Mouse (Mus musculus) left cerebral cortex, adult 18-20 months (tissue): ENCODE measurements around the gene Gm20431. TPM values are rescaled to one million over a fixed set of nuclear protein-coding genes. Genes with fewer than 3 reads are reported as not detected.

ENCODE experiments used
- DNase-seq, 2 experiments: peaks; one replicate each; pipeline ENCODE4 v3.0.0; 2021 to 2022; ENCODE audit warnings: low spot score in 2 of 2, mixed read lengths in 1 of 2
- total RNA-seq, 2 experiments: library from RNA; stranded (reverse); gene quantifications; 2 replicates each; pipeline ENCODE4 v1.2.3; 2021

The Gm20431 gene
- total RNA-seq, 2 experiments from 2014 or later, result 32.2 to 33.5 TPM

DNA sequence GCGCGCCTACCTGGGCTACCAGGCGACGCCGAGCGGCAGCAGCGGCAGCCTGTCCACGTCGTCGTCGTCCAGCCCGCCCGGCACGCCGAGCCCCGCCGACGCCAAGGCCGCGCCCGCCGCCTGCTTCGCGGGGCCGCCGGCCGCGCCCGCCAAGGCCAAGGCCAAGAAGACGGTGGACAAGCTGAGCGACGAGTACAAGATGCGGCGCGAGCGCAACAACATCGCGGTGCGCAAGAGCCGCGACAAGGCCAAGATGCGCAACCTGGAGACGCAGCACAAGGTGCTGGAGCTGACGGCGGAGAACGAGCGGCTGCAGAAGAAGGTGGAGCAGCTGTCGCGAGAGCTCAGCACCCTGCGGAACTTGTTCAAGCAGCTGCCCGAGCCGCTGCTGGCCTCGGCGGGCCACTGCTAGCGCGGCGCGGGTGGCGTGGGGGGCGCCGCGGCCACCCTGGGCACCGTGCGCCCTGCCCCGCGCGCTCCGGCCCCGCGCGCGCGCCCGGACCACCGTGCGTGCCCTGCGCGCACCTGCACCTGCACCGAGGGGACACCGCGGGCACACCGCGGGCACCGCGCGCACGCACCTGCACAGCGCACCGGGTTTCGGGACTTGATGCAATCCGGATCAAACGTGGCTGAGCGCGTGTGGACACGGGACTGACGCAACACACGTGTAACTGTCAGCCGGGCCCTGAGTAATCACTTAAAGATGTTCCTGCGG lies 28.4 kb upstream of the Gm20431 start, which contains the start of gene Tmem189:
Gene Tmem189, minus strand, starts transcription at position 322 of the 718 bp plus-strand sequence.
- DNase-seq, result peak; percentile 51 to 58

DNA sequence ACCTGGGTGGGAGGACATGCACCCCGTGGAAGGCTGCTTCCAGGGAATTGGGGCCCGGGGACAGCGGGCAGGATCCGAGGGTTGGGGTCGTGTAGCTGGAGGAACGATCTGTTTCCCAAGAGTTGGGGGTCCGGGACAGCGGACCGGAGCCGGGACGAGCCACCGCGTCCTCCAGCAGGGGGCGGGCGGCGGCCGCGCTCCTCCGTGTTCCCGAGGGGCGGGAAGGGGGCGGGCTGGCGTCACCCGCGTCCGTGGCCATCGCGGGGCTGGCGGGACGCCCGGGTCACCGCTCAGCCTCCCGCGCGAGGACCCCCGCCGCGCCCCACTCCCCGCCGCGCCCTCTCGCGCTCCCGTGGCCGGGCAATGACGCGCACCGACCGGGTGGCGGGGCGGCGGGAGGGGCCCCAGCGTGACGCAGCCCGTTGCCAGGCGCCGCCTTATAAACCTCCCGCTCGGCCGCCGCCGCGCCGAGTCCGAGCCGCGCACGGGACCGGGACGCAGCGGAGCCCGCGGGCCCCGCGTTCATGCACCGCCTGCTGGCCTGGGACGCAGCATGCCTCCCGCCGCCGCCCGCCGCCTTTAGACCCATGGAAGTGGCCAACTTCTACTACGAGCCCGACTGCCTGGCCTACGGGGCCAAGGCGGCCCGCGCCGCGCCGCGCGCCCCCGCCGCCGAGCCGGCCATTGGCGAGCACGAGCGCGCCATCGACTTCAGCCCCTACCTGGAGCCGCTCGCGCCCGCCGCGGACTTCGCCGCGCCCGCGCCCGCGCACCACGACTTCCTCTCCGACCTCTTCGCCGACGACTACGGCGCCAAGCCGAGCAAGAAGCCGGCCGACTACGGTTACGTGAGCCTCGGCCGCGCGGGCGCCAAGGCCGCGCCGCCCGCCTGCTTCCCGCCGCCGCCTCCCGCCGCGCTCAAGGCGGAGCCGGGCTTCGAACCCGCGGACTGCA lies 27.5 kb upstream of the Gm20431 start, which contains the start of gene Cebpb:
Gene Cebpb, plus strand, starts transcription at position 418 of the 954 bp plus-strand sequence.
- DNase-seq, result peak; percentile 66 to 83

- peak; percentile 40 to 44 for DNase-seq
These were observed 26.8 kb upstream of the Gm20431 start for GRCm38 (mm10) chr2:167688126-167688497.

GRCm38 (mm10) chr2:167687651-167688101 lies 26.4 kb upstream of the Gm20431 start:
- DNase-seq, result no peak

- DNase-seq, result no peak
These were observed 25.9 kb upstream of the Gm20431 start for GRCm38 (mm10) chr2:167687250-167687586.

GRCm38 (mm10) chr2:167686382-167687249 lies 25.3 kb upstream of the Gm20431 start:
- DNase-seq, result no peak

GRCm38 (mm10) chr2:167685865-167686264 lies 24.6 kb upstream of the Gm20431 start:
- no peak for DNase-seq

DNA sequence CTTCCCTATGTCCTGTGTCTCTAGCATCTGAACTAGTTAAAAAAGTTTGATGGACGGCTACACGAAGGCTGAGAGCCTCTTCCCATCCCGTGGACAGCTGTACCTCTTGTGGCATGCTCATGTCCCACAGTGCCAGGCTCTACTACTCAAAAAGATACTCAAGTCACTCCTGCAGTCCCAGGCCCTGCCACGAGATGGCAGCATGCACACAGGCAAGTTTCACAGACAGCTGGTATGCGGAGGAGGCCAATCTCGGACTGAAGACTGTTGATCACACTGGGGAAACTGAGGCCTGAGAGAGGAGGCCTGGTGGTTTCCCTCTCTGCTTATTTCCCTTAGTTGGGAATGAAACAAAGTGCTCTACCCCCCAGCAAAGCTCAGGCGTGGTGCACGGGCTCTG lies 23.8 kb upstream of the Gm20431 start:
- peak; percentile 96 to 99 for DNase-seq

- DNase-seq, result no peak
These were observed 22.4 kb upstream of the Gm20431 start for GRCm38 (mm10) chr2:167683721-167684120.

DNA sequence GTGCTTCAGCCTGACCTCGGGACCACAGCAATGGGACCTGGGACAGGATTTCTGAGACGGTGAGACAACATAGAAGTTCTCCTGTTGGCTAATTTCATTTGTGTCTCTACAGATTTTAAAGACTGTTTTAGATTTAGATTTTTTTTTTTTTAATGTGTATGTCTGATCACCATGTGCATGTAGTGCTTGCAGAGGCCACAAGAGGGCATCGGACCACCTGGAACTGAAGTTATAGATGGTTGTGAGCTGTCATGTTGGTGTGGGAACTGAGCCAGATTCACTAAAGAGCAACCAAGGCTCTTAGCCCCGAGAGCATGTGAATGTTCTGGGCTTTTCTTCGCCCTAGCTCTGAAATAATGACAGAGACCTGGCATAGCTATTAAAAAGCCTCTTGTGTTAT lies 19.4 kb upstream of the Gm20431 start:
- no peak for DNase-seq

DNA sequence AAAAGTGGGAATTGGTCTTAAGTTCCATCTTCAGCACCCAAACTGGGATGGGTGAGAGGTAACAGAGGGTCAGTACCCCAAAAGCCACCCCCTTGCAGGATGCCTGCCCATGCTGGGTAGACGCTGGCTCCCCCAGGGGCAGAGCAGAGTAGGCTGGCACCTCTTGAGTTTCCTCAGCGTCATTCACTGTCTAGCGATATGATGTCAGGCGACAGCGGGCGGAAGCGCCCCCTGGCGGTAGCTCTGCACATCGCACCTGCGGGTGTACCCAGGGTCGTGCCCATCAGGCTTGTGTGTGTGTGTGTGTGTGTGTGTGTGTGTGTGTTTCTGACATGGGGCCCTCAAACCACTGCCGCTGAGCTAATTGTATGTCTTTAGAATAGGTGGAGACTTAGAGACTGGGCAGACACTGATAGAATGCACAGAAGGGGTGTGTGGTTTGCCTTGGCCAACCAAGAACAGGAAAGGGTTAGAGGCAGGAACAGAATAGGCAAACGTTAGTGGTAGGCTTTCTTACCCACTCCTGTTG lies 18.7 kb upstream of the Gm20431 start:
- DNase-seq, result peak; percentile 75 to 78

DNA sequence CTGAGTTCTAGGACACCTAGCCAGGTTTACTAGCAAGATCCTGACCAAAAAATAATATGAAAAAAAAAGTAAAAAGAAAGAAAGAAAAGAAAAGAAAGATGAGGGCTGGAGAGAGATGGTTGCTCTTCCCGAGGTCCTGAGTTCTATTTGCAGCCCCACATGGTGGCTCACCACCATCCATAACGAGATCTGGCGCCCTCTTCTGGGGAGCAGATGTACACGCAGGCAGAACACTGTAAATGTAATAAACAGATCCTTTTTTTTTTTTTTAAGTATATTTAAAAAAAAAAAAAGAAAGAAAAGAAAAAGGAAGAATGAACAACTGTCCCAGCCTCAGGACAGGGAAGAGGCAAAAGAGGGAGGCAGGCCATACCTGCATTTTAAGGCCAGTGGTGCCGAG lies 17.3 kb upstream of the Gm20431 start:
- DNase-seq, result no peak

DNA sequence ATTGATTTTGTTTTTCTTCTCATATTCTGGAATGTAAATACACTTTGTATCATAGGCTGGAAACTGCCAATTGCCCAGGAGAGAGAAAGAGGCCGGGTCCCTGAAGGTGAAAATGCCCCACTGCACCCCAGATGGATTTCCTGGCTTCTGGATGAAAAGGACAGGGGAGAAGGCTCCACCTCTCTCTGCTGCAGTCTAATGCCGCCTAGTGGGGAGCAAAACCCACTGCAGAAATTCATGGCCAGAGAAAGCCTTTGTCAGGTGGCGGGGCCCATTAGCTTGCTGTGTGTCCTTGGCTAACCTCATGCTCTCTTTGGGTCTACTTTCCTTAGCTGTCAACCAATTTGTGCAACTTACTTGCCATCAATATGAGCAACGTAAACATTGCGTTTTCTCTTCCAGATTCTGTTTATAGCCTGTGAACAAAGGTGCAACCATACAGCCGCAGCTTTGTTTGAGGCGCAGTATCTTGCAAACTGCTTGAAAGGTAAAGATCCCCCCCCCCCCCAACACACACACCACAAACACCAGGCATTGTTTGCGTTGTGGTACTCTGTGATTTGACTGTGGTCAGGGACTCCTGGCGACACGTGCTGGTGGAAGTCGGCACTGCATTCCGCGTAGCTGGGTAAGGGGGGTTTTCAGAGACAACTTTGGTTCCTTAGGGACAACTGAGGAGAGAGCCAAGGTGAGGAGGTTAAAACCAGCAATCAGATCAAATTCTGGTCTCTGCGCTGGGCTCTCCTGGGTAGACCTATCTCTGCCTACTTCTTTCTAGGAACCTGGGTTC lies 14.0 kb upstream of the Gm20431 start:
- no peak for DNase-seq

DNA sequence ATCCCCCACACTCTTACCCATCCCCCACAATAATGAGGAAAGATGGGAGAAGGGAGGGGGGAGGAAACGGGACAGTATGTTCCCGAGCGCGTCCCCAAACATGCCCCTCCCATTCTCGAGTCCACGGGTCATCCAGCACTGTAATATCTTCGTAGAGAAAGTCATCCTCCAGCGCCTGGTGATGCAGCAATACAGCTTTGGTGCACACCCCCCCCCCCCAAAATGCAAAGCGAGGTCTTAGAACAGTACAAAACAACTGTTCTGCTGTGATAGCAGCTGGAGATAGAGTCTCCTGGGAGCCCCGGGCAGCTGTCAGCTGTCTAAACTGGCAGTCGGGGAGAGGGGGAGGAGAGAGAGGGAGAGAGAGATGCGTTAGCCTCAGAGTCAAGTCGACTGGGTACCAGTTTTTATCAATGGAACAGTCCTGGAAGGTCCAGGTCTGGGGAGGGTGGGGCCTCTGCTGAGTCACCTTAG lies 11.0 kb upstream of the Gm20431 start:
- DNase-seq, result no peak

- DNase-seq, result no peak
These were observed 9.9 kb upstream of the Gm20431 start for GRCm38 (mm10) chr2:167671101-167671633.

DNA sequence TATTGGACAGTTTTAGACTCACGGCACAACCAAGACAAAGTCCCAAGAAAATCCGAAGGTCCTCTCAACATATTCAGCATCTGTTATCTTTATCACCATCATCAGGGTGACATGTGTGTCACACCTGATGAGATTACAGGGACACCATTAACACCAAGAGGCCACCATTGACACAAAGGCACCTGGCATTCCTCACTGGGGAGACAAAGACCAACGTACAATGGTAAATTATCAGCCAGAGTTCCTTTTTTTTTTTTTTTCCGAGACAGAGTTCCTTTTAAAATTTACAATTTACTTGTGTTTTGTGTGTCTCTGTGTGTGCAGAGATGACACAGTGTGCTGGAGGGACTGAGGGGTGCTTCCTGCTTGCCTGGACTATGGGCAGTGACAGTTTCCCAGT lies 8.1 kb upstream of the Gm20431 start:
- DNase-seq, result no peak

DNA sequence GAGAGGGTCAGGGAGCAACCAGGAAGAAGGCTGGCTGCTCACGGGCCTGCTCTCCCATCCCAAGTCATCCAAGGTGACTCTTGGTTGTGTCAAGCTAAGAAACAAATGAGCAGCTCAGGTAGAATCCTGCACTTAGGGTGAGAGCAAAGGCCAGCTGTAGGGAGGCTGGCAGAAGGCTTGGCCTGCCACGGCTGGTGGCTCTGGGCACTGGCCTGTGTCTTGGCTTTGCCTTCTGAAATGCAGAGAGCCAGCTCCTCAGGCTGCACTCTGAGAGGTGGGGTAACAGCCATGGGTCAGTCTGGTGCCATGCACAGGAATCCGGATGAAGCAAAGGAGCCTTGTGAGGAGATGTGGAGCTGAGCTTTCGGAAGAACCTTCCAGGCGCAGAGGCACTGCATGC lies 7.1 kb upstream of the Gm20431 start:
- DNase-seq, result no peak

GRCm38 (mm10) chr2:167665972-167666713 lies 4.8 kb upstream of the Gm20431 start:
- no peak for DNase-seq

- no peak for DNase-seq
These were observed 1.4 kb upstream of the Gm20431 start for GRCm38 (mm10) chr2:167662713-167663112.
